In genomic region chr17:36972791-36973190, GRCm38 (mm10) we compare ENCODE assay signal across 27 mouse cellular contexts. TPM values are rescaled to one million over a fixed set of nuclear protein-coding genes. Genes with fewer than 3 reads are reported as not detected.
DNase-seq lines count a peak whose midpoint lies in the region; ATAC-seq and TF ChIP-seq lines count a peak whose summit lies in the region.
"Had no signal": no experiment of that assay in that cellular context is flagged by ENCODE, and none has a peak within 500 bp of the region (broad histone marks: within the 10 kb centered on the region; RNA-seq: fewer than 3 reads in every experiment).

No protein-coding gene starts in this region.

- TF ChIP-seq CTCF in thymus, adult 2 months (IDR thresholded peaks at IDR 0.05; ENCODE audit: borderline replicate concordance, control insufficient read depth, extremely low read depth, insufficient read depth, low read length, poor library complexity): no peak

- no peaks in the 10 kb centered on the region for H3K9me3 ChIP-seq in megakaryocyte, embryonic 14.5 days
- H3K9me3 ChIP-seq in hindbrain, embryonic 13.5 days: no peaks in the 10 kb centered on the region
- H3K9me3 ChIP-seq: forebrain, embryonic 15.5 days; hindbrain, embryonic 10.5 days; intestine, embryonic 15.5 days; kidney, embryonic 15.5 days; limb, embryonic 10.5 days; lung, embryonic 15.5 days; midbrain, embryonic 10.5 days; neural tube, embryonic 13.5 days had no signal

- ATAC-seq in hindbrain, embryonic 13.5 days (ENCODE audit: low FRiP score): no peak
- ATAC-seq: forebrain, embryonic 15.5 days; intestine, embryonic 15.5 days had no signal

- peaks cover 13% of the 10 kb centered on the region for H3K4me1 ChIP-seq in thymus, adult 2 months (replicated peaks; ENCODE audit: control insufficient read depth, insufficient read depth, low read length)
- H3K4me1 ChIP-seq in megakaryocyte, embryonic 14.5 days: peaks cover 34% of the 10 kb centered on the region
- no peaks in the 10 kb centered on the region for H3K4me1 ChIP-seq in hindbrain, embryonic 13.5 days (replicated peaks)
- H3K4me1 ChIP-seq: forebrain, embryonic 15.5 days; hindbrain, embryonic 10.5 days; intestine, embryonic 15.5 days; kidney, embryonic 15.5 days; limb, embryonic 10.5 days; lung, embryonic 15.5 days; midbrain, embryonic 10.5 days; neural tube, embryonic 13.5 days had no signal

- no peak overlapping the region for H3K4me3 ChIP-seq in thymus, adult 2 months (ENCODE audit: control insufficient read depth, insufficient read depth, low read length)
- peak overlapping the region; percentile 21 for H3K4me3 ChIP-seq in megakaryocyte, embryonic 14.5 days (replicated peaks)
- H3K4me3 ChIP-seq in hindbrain, embryonic 13.5 days: no peak overlapping the region
- H3K4me3 ChIP-seq: erythroblast, embryonic 14.5 days; forebrain, embryonic 15.5 days; hindbrain, embryonic 10.5 days; intestine, embryonic 15.5 days; kidney, embryonic 15.5 days; limb, embryonic 10.5 days; lung, embryonic 15.5 days; midbrain, embryonic 10.5 days; neural tube, embryonic 13.5 days had no signal

- H3K27ac ChIP-seq in thymus, adult 2 months (ENCODE audit: control insufficient read depth, insufficient read depth, low read length): no peak overlapping the region
- no peak overlapping the region for H3K27ac ChIP-seq in hindbrain, embryonic 13.5 days
- H3K27ac ChIP-seq: forebrain, embryonic 15.5 days; hindbrain, embryonic 10.5 days; intestine, embryonic 15.5 days; kidney, embryonic 15.5 days; limb, embryonic 10.5 days; lung, embryonic 15.5 days; midbrain, embryonic 10.5 days; neural tube, embryonic 13.5 days; stomach, postnatal 0 days had no signal

- no peak overlapping the region for H3K9ac ChIP-seq in hindbrain, embryonic 13.5 days
- H3K9ac ChIP-seq: forebrain, embryonic 15.5 days; intestine, embryonic 15.5 days; kidney, embryonic 15.5 days; lung, embryonic 15.5 days; neural tube, embryonic 13.5 days had no signal

- DNase-seq in thymus, adult 2 months: peak; percentile 37
- DNase-seq in thymus, adult 18-20 months: no peak
- peak; percentile 79 for DNase-seq in ZHBTc4 (ENCODE audit: low read depth, low spot score)
- no peak for DNase-seq in cerebellum, postnatal 14 days
- no peak for DNase-seq in adrenal gland, postnatal 25 days
- DNase-seq in left cerebral cortex, adult 8-10 months (ENCODE audit: low spot score in 2 of 2): no peak
- DNase-seq: B cell, adult 2 months; cerebellum, adult 9-11 months; heart, adult 11 months; right cerebral cortex, postnatal 25 days had no signal

- no peaks in the 10 kb centered on the region for H3K27me3 ChIP-seq in thymus, adult 2 months (ENCODE audit: control insufficient read depth, insufficient read depth, low read length)
- peaks cover 59% of the 10 kb centered on the region for H3K27me3 ChIP-seq in megakaryocyte, embryonic 14.5 days (replicated peaks)
- no peaks in the 10 kb centered on the region for H3K27me3 ChIP-seq in hindbrain, embryonic 13.5 days
- H3K27me3 ChIP-seq: forebrain, embryonic 15.5 days; intestine, embryonic 15.5 days; kidney, embryonic 15.5 days; lung, embryonic 15.5 days; neural tube, embryonic 13.5 days had no signal

- H3K4me2 ChIP-seq in hindbrain, embryonic 13.5 days: no peak overlapping the region
- H3K4me2 ChIP-seq: forebrain, embryonic 15.5 days; intestine, embryonic 15.5 days; kidney, embryonic 15.5 days; liver, embryonic 11.5 days; lung, embryonic 15.5 days; neural tube, embryonic 13.5 days had no signal

- WGBS in thymus, adult 2 months: 29% methylated on average over 3 of the region's 3 CpGs
- 81% methylated on average over 3 of the region's 3 CpGs for WGBS in hindbrain, embryonic 13.5 days

- TF ChIP-seq POLR2A in thymus, adult 2 months (IDR thresholded peaks at IDR 0.05; ENCODE audit: control insufficient read depth, extremely low read depth, insufficient read depth, low read length, poor library complexity): no peak

- H3K36me3 ChIP-seq in thymus, adult 2 months (ENCODE audit: control insufficient read depth, insufficient read depth, low read length): no peaks in the 10 kb centered on the region
- H3K36me3 ChIP-seq in megakaryocyte, embryonic 14.5 days (replicated peaks; ENCODE audit: low read length): no peaks in the 10 kb centered on the region
- H3K36me3 ChIP-seq in hindbrain, embryonic 13.5 days: no peaks in the 10 kb centered on the region
- H3K36me3 ChIP-seq: forebrain, embryonic 15.5 days; hindbrain, embryonic 10.5 days; intestine, embryonic 15.5 days; kidney, embryonic 15.5 days; limb, embryonic 10.5 days; lung, embryonic 15.5 days; midbrain, embryonic 10.5 days; neural tube, embryonic 13.5 days had no signal

RNA-seq across cellular contexts. Expression of gene 2410137M14Rik, which starts 8.2 kb away (rescaled TPM):
- not detected in 2 replicates for polyA plus RNA-seq in thymus, adult 2 months (2012; rRNA removed)
- polyA plus RNA-seq in megakaryocyte, embryonic 14.5 days (2012; ENCODE audit: insufficient read depth, low replicate concordance): not detected in 2 replicates
- polyA plus RNA-seq in hindbrain, embryonic 13.5 days (2015; fragmentation: Nextera tagmentation; extraction: Ambion mirVana): 0.47 TPM in 1 of 2 replicates, not detected in the other
- not detected in 2 replicates for total RNA-seq in adrenal gland, postnatal 25 days (2021)
- 1 to 10 TPM in 1 of 4 experiments, under 1 TPM in 2, not detected in 1; 0.86 to 1.3 (median 0.89) TPM for total RNA-seq in left cerebral cortex, adult 8-10 months (2022)
- total RNA-seq: monocyte, adult 5-6 weeks had no signal
- polyA plus RNA-seq: embryonic facial prominence, embryonic 11.5 days; erythroblast, embryonic 14.5 days; forebrain, embryonic 15.5 days; heart, embryonic 14.5 days; hindbrain, embryonic 10.5 days; intestine, embryonic 15.5 days; kidney, embryonic 15.5 days; limb, embryonic 10.5 days; liver, embryonic 11.5 days; lung, embryonic 15.5 days; midbrain, embryonic 10.5 days; stomach, postnatal 0 days had no signal

RNA-seq across cellular contexts. Expression of gene Znrd1as, which starts 14.4 kb away (rescaled TPM):
- 0.85 and 1.0 TPM in 2 replicates for polyA plus RNA-seq in thymus, adult 2 months (2012; rRNA removed)
- polyA plus RNA-seq in megakaryocyte, embryonic 14.5 days (2012; ENCODE audit: insufficient read depth, low replicate concordance): 0.85 TPM in 1 of 2 replicates, not detected in the other
- polyA plus RNA-seq in hindbrain, embryonic 13.5 days (2015; fragmentation: Nextera tagmentation; extraction: Ambion mirVana): 5.7 and 6.3 TPM in 2 replicates
- 16.5 and 21.2 TPM in 2 replicates for total RNA-seq in adrenal gland, postnatal 25 days (2021)
- 1 to 10 TPM; 4.7 to 7.3 (median 6.6) TPM for total RNA-seq in left cerebral cortex, adult 8-10 months (2022)

RNA-seq across cellular contexts. Expression of gene Znrd1, which starts 14.4 kb away (rescaled TPM):
- polyA plus RNA-seq in thymus, adult 2 months (2012; rRNA removed): 54.1 and 58.7 TPM in 2 replicates
- 2.1 and 2.6 TPM in 2 replicates for polyA plus RNA-seq in megakaryocyte, embryonic 14.5 days (2012; ENCODE audit: insufficient read depth, low replicate concordance)
- 66.4 and 67.7 TPM in 2 replicates for polyA plus RNA-seq in hindbrain, embryonic 13.5 days (2015; fragmentation: Nextera tagmentation; extraction: Ambion mirVana)
- 33.8 and 41.3 TPM in 2 replicates for total RNA-seq in adrenal gland, postnatal 25 days (2021)
- 10 to 100 TPM; 23.9 to 39.6 (median 33.0) TPM for total RNA-seq in left cerebral cortex, adult 8-10 months (2022)

RNA-seq across cellular contexts. Expression of gene H2-M5, which starts 16.5 kb away (rescaled TPM):
- polyA plus RNA-seq in thymus, adult 2 months (2012; rRNA removed): 0.32 and 0.34 TPM in 2 replicates
- not detected in 2 replicates for polyA plus RNA-seq in megakaryocyte, embryonic 14.5 days (2012; ENCODE audit: insufficient read depth, low replicate concordance)
- 2.7 and 2.8 TPM in 2 replicates for polyA plus RNA-seq in hindbrain, embryonic 13.5 days (2015; fragmentation: Nextera tagmentation; extraction: Ambion mirVana)
- not detected in 2 replicates for total RNA-seq in adrenal gland, postnatal 25 days (2021)
- total RNA-seq in left cerebral cortex, adult 8-10 months (2022): 1 to 10 TPM in 2 of 4 experiments, under 1 TPM in 2; 0.44 to 1.6 (median 0.97) TPM
- total RNA-seq: gastrocnemius, adult 18-20 months; monocyte, adult 5-6 weeks had no signal
- polyA plus RNA-seq: erythroblast, embryonic 14.5 days had no signal

RNA-seq across cellular contexts. Expression of gene Ppp1r11, which starts 21.2 kb away (rescaled TPM):
- polyA plus RNA-seq in thymus, adult 2 months (2012; rRNA removed): 61.5 and 82.3 TPM in 2 replicates
- polyA plus RNA-seq in megakaryocyte, embryonic 14.5 days (2012; ENCODE audit: insufficient read depth, low replicate concordance): 504 and 1,093 TPM in 2 replicates
- polyA plus RNA-seq in hindbrain, embryonic 13.5 days (2015; fragmentation: Nextera tagmentation; extraction: Ambion mirVana): 163 and 169 TPM in 2 replicates
- 78.7 and 85.4 TPM in 2 replicates for total RNA-seq in adrenal gland, postnatal 25 days (2021)
- total RNA-seq in left cerebral cortex, adult 8-10 months (2022): 100 to 1,000 TPM; 107 to 144 (median 137) TPM

Comparison
In these comparisons a context has a peak if more than half of its experiments do, and no peak if none do; other contexts are left out.
1. DNase-seq: peak in thymus, adult 2 months (single experiment) and ZHBTc4 (single experiment); none in thymus, adult 18-20 months (0 of 2), cerebellum, postnatal 14 days (0 of 2), adrenal gland, postnatal 25 days (single experiment) and left cerebral cortex, adult 8-10 months (0 of 2).
2. RNA of gene Znrd1, which starts 14.4 kb away (polyA plus RNA-seq): 66.4 to 67.7 TPM in hindbrain, embryonic 13.5 days and 54.1 to 58.7 TPM in thymus, adult 2 months; 2.1 to 2.6 TPM in megakaryocyte, embryonic 14.5 days; every median in the first group is over 10 times any median in the second.